Mouse (Mus musculus) effector memory CD4-positive, alpha-beta T cell, adult 7 months (primary cell): ENCODE results near the gene Stxbp3. TPM values are rescaled to one million over a fixed set of nuclear protein-coding genes. Genes with fewer than 3 reads are reported as not detected.

Source experiments
- polyA plus RNA-seq: library from polyadenylated mRNA; unstranded; fragments of 100-300 nt; shearing (Covaris generic); gene quantifications from one replicate; pipeline ENCODE4 v1.2.1, GENCODE M21; 2017

Stxbp3 gene
- 46.0 TPM for polyA plus RNA-seq

GRCm38 (mm10) chr3:108840000-108840715 lies at the start of gene Stxbp3:
Gene Stxbp3 (minus strand): TSS chr3:108840526.

GRCm38 (mm10) chr3:108889908-108890307 lies 49.6 kb upstream of the Stxbp3 start, which contains the start of gene Fndc7:
Gene Fndc7 (minus strand): TSS chr3:108890008.

Other genes starting within 250 kb of the Stxbp3 start
- gene Wdr47, start 249.2 kb downstream of the Stxbp3 start, polyA plus RNA-seq, result 15.1 TPM
- 37.3 TPM for gene Clcc1, start 186.6 kb downstream of the Stxbp3 start, polyA plus RNA-seq
- 10.5 TPM for gene Gpsm2, start 118.2 kb downstream of the Stxbp3 start, polyA plus RNA-seq
- gene Aknad1, start 100.9 kb downstream of the Stxbp3 start, polyA plus RNA-seq, result not detected
- gene Fndc7, start 49.5 kb upstream of the Stxbp3 start, polyA plus RNA-seq, result 1.2 TPM
- 179 TPM for gene Prpf38b, start 71.2 kb upstream of the Stxbp3 start, polyA plus RNA-seq
- not detected for gene Henmt1, start 99.3 kb upstream of the Stxbp3 start, polyA plus RNA-seq
- gene Gm9857, start 99.9 kb upstream of the Stxbp3 start, polyA plus RNA-seq, result not detected
- 6.8 TPM for gene Fam102b, start 187.1 kb upstream of the Stxbp3 start, polyA plus RNA-seq
- not detected for gene Slc25a54, start 239.9 kb upstream of the Stxbp3 start, polyA plus RNA-seq